Mouse (Mus musculus) embryonic facial prominence, embryonic 12.5 days (tissue): ENCODE measurements around the gene Sulf2. TPM values are rescaled to one million over a fixed set of nuclear protein-coding genes. Genes with fewer than 3 reads are reported as not detected.

Experiments used
- ATAC-seq: fragments of 200-750 bp; cut with Nextera tagmentation; 2 replicates; pipeline ENCODE4 v1.8.0; 2017; ENCODE audit not compliant: insufficient number of reproducible peaks, insufficient read depth, low FRiP score, low TSS enrichment
- H3K27ac ChIP-seq: fragments of 300-500 bp; sonication (generic); 2 replicates; pipeline ENCODE4 v1.5.1; 2016; ENCODE audit warnings: mild to moderate bottlenecking
- H3K27me3 ChIP-seq: fragments of 300-500 bp; sonication (generic); 2 replicates; pipeline ENCODE4 v1.6.1; 2016; ENCODE audit warnings: mild to moderate bottlenecking, moderate library complexity
- H3K36me3 ChIP-seq: fragments of 300-500 bp; sonication (generic); 2 replicates; pipeline ENCODE4 v1.6.1; 2016; ENCODE audit warnings: mild to moderate bottlenecking
- H3K4me1 ChIP-seq: fragments of 300-500 bp; sonication (generic); 2 replicates; pipeline ENCODE4 v1.6.1; 2016
- H3K4me2 ChIP-seq: fragments of 300-500 bp; sonication (generic); replicated peaks from 2 replicates; pipeline ENCODE4 v1.6.1; 2016; ENCODE audit warnings: mild to moderate bottlenecking, moderate library complexity
- H3K4me3 ChIP-seq: fragments of 300-500 bp; sonication (generic); 2 replicates; pipeline ENCODE4 v1.5.1; 2016; ENCODE audit warnings: mild to moderate bottlenecking
- H3K9ac ChIP-seq: fragments of 300-500 bp; sonication (generic); 2 replicates; pipeline ENCODE4 v1.6.1; 2016; ENCODE audit warnings: mild to moderate bottlenecking, moderate library complexity
- H3K9me3 ChIP-seq: fragments of 300-500 bp; sonication (generic); 2 replicates; pipeline ENCODE4 v1.6.1; 2016; ENCODE audit warnings: mild to moderate bottlenecking, moderate library complexity
- WGBS: fragments of 180-500 bp; shearing (Covaris S2); methylation state at CpG from one replicate; pipeline ENCODE4 v1.1.7; 2016; 5-methylcytosine and 5-hydroxymethylcytosine counted together
- polyA plus RNA-seq: library from polyadenylated mRNA; unstranded; fragments of >200 nt; fragmentation: Nextera tagmentation; extraction: Ambion mirVana; gene quantifications from 2 replicates; pipeline ENCODE4 v1.2.1, GENCODE M21; 2016

The Sulf2 gene
- polyA plus RNA-seq, 1 experiment from 2014 or later: 229 TPM

GRCm38 (mm10) chr2:166025943-166026342 is 129.5 kb downstream of the Sulf2 start:
- Histone ChIP-seq H3K4me1 (peaks cover 33% of the 10 kb centered on the region), H3K27me3 (no peaks in the 10 kb centered on the region), H3K27ac (no peak overlapping the region), H3K9ac (no peak overlapping the region), H3K36me3 (no peaks in the 10 kb centered on the region), H3K4me3 (no peak overlapping the region), H3K4me2 (no peak overlapping the region), H3K9me3 (no peaks in the 10 kb centered on the region)
- no peak for ATAC-seq
- 83% methylated on average over 5 of the region's 5 CpGs for WGBS

DNA sequence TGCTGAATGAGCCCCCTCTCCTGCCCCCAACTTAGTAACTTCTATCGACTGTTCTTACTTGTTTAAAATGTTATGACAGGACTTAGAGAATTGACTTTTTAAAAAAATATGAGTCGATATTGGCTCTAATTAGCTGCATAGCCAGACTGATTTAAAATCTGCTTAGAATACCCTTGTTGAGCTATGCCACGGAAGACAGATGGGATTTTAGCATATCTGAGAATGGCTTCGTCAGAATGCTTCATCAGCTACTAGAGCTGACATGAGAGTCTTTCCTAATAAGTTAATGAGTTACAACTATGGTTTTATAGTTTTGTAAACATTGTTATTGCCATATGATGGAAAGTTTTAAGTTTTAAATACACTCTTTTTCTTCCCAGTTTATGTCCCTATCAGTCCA is 130.8 kb downstream of the Sulf2 start:
- WGBS: 83% methylated on average over 4 of the region's 4 CpGs
- H3K27me3 ChIP-seq: no peaks in the 10 kb centered on the region
- H3K4me1 ChIP-seq: peaks cover 26% of the 10 kb centered on the region
- H3K9ac ChIP-seq: no peak overlapping the region
- no peaks in the 10 kb centered on the region for H3K36me3 ChIP-seq
- no peak for ATAC-seq
- no peak overlapping the region for H3K27ac ChIP-seq
- no peak overlapping the region for H3K4me3 ChIP-seq
- H3K4me2 ChIP-seq: no peak overlapping the region
- H3K9me3 ChIP-seq: no peaks in the 10 kb centered on the region

GRCm38 (mm10) chr2:166024079-166024478 is 131.4 kb downstream of the Sulf2 start:
- no peak for ATAC-seq
- no peak overlapping the region for H3K4me3 ChIP-seq
- peaks cover 22% of the 10 kb centered on the region for H3K4me1 ChIP-seq
- H3K36me3 ChIP-seq: no peaks in the 10 kb centered on the region
- H3K27me3 ChIP-seq: no peaks in the 10 kb centered on the region
- no peak overlapping the region for H3K27ac ChIP-seq
- no peak overlapping the region for H3K4me2 ChIP-seq
- WGBS: 92% methylated on average over 3 of the region's 3 CpGs
- no peaks in the 10 kb centered on the region for H3K9me3 ChIP-seq
- no peak overlapping the region for H3K9ac ChIP-seq

Other genes starting within 250 kb of the Sulf2 start
- gene Ncoa3, start 163.0 kb downstream of the Sulf2 start, polyA plus RNA-seq: 16.6 and 17.4 TPM in 2 replicates